In the genomic region with DNA sequence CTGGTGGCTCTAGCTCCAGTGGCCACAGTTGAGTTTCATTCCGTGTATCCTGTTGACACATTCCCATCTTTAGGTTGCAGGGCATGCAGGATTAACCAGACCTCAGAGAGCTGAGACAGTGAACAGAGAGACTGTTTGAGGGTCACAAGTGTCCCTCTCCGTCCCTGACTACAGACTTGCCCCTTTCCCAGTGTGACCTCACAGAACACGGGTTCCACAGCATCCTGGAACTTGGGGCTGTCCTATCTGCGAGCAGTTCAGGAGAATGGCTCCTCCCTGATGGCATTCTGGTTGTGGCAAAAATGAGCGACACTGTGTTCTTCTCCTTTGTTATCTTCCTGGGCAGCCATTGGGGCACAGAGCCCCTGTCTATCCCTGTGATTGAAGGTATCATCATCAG, we compare ENCODE assay signal across 8 mouse cellular contexts. TPM values are rescaled to one million over a fixed set of nuclear protein-coding genes. Genes with fewer than 3 reads are reported as not detected.
DNase-seq lines count a peak whose midpoint lies in the region; ATAC-seq lines count a peak whose summit lies in the region.

Gene Actr1b (minus strand): TSS at position 112 of the 400 bp plus-strand sequence.

- no peak within 1 kb of the TSS for H3K4me3 ChIP-seq in lung, embryonic 15.5 days
- H3K4me3 ChIP-seq in embryonic facial prominence, embryonic 15.5 days (replicated peaks) = no peak within 1 kb of the TSS
- no peak within 1 kb of the TSS for H3K4me3 ChIP-seq in limb, embryonic 11.5 days (ENCODE audit: low read depth, low read length)

- H3K4me2 ChIP-seq in lung, embryonic 15.5 days = no peak within 1 kb of the TSS
- no peak within 1 kb of the TSS for H3K4me2 ChIP-seq in embryonic facial prominence, embryonic 15.5 days (replicated peaks)
- no peak within 1 kb of the TSS for H3K4me2 ChIP-seq in limb, embryonic 11.5 days (ENCODE audit: low read depth, severe bottlenecking)

- no peaks in the 10 kb centered on the region for H3K27me3 ChIP-seq in lung, embryonic 15.5 days
- no peaks in the 10 kb centered on the region for H3K27me3 ChIP-seq in embryonic facial prominence, embryonic 15.5 days
- H3K27me3 ChIP-seq in limb, embryonic 11.5 days (ENCODE audit: control insufficient read depth, insufficient read depth, low read length) = no peaks in the 10 kb centered on the region

- H3K9ac ChIP-seq in lung, embryonic 15.5 days = no peak within 1 kb of the TSS
- H3K9ac ChIP-seq in embryonic facial prominence, embryonic 15.5 days = no peak within 1 kb of the TSS
- H3K9ac ChIP-seq in limb, embryonic 11.5 days (ENCODE audit: low read length) = no peak within 1 kb of the TSS

- intact Hi-C loops in heart, postnatal 10 days (cut with DNase I) = no loop called here

- no peaks in the 10 kb centered on the region for H3K36me3 ChIP-seq in lung, embryonic 15.5 days
- no peaks in the 10 kb centered on the region for H3K36me3 ChIP-seq in embryonic facial prominence, embryonic 15.5 days
- no peaks in the 10 kb centered on the region for H3K36me3 ChIP-seq in limb, embryonic 11.5 days (ENCODE audit: control insufficient read depth, insufficient read depth, low read length)

- H3K9me3 ChIP-seq in lung, embryonic 15.5 days = no peaks in the 10 kb centered on the region
- no peaks in the 10 kb centered on the region for H3K9me3 ChIP-seq in embryonic facial prominence, embryonic 15.5 days (replicated peaks)
- H3K9me3 ChIP-seq in limb, embryonic 11.5 days (ENCODE audit: control insufficient read depth, low read length) = no peaks in the 10 kb centered on the region

- DNase-seq in lung, postnatal 36 days = no peak
- DNase-seq in heart, postnatal 10 days = no peak
- no peak for DNase-seq in limb, embryonic 11.5 days (ENCODE audit: low spot score)
- DNase-seq in cerebellum, adult 11 months = no peak
- DNase-seq in cerebellum, adult 8-10 months = no peak

- H3K4me1 ChIP-seq in lung, embryonic 15.5 days = no peaks in the 10 kb centered on the region
- H3K4me1 ChIP-seq in embryonic facial prominence, embryonic 15.5 days = no peaks in the 10 kb centered on the region
- no peaks in the 10 kb centered on the region for H3K4me1 ChIP-seq in limb, embryonic 11.5 days (ENCODE audit: control insufficient read depth, insufficient read depth, low read length)

- WGBS in lung, embryonic 15.5 days = 84% methylated on average over 5 of the region's 5 CpGs
- 70% methylated on average over 5 of the region's 5 CpGs for WGBS in embryonic facial prominence, embryonic 15.5 days
- WGBS in limb, embryonic 11.5 days = 86% methylated on average over 5 of the region's 5 CpGs

- H3K27ac ChIP-seq in lung, embryonic 15.5 days = no peak within 1 kb of the TSS
- H3K27ac ChIP-seq in embryonic facial prominence, embryonic 15.5 days (replicated peaks) = no peak within 1 kb of the TSS
- no peak within 1 kb of the TSS for H3K27ac ChIP-seq in limb, embryonic 11.5 days (replicated peaks; ENCODE audit: low read depth, low read length)

- no peak for ATAC-seq in lung, embryonic 15.5 days (ENCODE audit: borderline replicate concordance, extremely low read depth, low FRiP score, low TSS enrichment)
- no peak for ATAC-seq in embryonic facial prominence, embryonic 15.5 days (ENCODE audit: insufficient number of reproducible peaks, low FRiP score, low TSS enrichment, low read depth)
- no peak for ATAC-seq in limb, embryonic 11.5 days (ENCODE audit: insufficient number of reproducible peaks, low FRiP score, low TSS enrichment, low read depth)
- no peak for ATAC-seq in neutrophil, adult 5-6 weeks (ENCODE audit: extremely low read depth, insufficient number of reproducible peaks, low FRiP score, poor library complexity, severe bottlenecking)

RNA-seq across cellular contexts. Expression of gene Actr1b, which starts in this region (rescaled TPM):
- 97.9 and 99.8 TPM in 2 replicates for polyA plus RNA-seq in lung, embryonic 15.5 days (2015; fragmentation: Nextera tagmentation; extraction: Ambion mirVana)
- 110 and 118 TPM in 2 replicates for polyA plus RNA-seq in embryonic facial prominence, embryonic 15.5 days (2015; fragmentation: Nextera tagmentation; extraction: Ambion mirVana)
- total RNA-seq in heart, postnatal 10 days (2021) = 100 to 1,000 TPM; 118 to 127 TPM
- 108 and 123 TPM in 2 replicates for polyA plus RNA-seq in limb, embryonic 11.5 days (2014; fragmentation: Nextera tagmentation; extraction: Ambion mirVana)
- 53.7 and 59.8 TPM in 2 replicates for total RNA-seq in neutrophil, adult 5-6 weeks (2017)
